In genomic region chr1:160787164-160787563, GRCm38 (mm10) we compare ENCODE assay signal across 24 mouse cellular contexts. TPM values are rescaled to one million over a fixed set of nuclear protein-coding genes. Genes with fewer than 3 reads are reported as not detected.
A peak's percentile ranks its signal among the peaks of the same experiment; 100 is the strongest.
DNase-seq lines count a peak whose midpoint lies in the region; ATAC-seq lines count a peak whose summit lies in the region.
"Had no signal": no experiment of that assay in that cellular context is flagged by ENCODE, and none has a peak within 500 bp of the region (broad histone marks: within the 10 kb centered on the region; RNA-seq: fewer than 3 reads in every experiment).

No protein-coding gene starts in this region.

- H3K4me2 ChIP-seq in heart, embryonic 16.5 days (ENCODE audit: low read depth, low read length) = peak overlapping the region; percentile 21
- peak overlapping the region; percentile 45 for H3K4me2 ChIP-seq in liver, embryonic 12.5 days
- H3K4me2 ChIP-seq: hindbrain, embryonic 14.5 days; intestine, embryonic 15.5 days; neural tube, embryonic 13.5 days had no signal

- peaks cover 9% of the 10 kb centered on the region for H3K4me1 ChIP-seq in heart, embryonic 16.5 days (ENCODE audit: control insufficient read depth, insufficient read depth, low read length)
- peaks cover 55% of the 10 kb centered on the region for H3K4me1 ChIP-seq in liver, embryonic 12.5 days

- WGBS in heart, embryonic 16.5 days = 64% methylated on average over 3 of the region's 3 CpGs
- 83% methylated on average over 3 of the region's 3 CpGs for WGBS in liver, embryonic 12.5 days (ENCODE audit: insufficient replicate concordance)

- intact Hi-C loops in heart, postnatal 10 days (cut with DNase I) = no loop called here

- peak overlapping the region; percentile 66 for H3K27ac ChIP-seq in heart, embryonic 16.5 days (ENCODE audit: low read length)
- peak overlapping the region; percentile 59 for H3K27ac ChIP-seq in liver, embryonic 12.5 days
- H3K27ac ChIP-seq: forebrain, embryonic 10.5 days; hindbrain, embryonic 14.5 days; intestine, embryonic 15.5 days; macrophage; neural tube, embryonic 13.5 days had no signal

- H3K4me3 ChIP-seq in heart, embryonic 16.5 days (ENCODE audit: low read length) = no peak overlapping the region
- no peak overlapping the region for H3K4me3 ChIP-seq in liver, embryonic 12.5 days
- H3K4me3 ChIP-seq: forebrain, embryonic 10.5 days; intestine, embryonic 15.5 days; myocyte; neural tube, embryonic 13.5 days had no signal

- ATAC-seq in CD4-positive, CD25-positive, alpha-beta regulatory T cell, adult 4 months = no peak
- ATAC-seq in heart, embryonic 16.5 days (replicated peaks; ENCODE audit: extremely low read depth, insufficient read depth, low FRiP score) = no peak
- ATAC-seq in liver, embryonic 12.5 days = no peak
- ATAC-seq: intestine, embryonic 15.5 days; midbrain, embryonic 16.5 days had no signal

- H3K9me3 ChIP-seq in heart, embryonic 16.5 days (replicated peaks; ENCODE audit: control insufficient read depth, low read length) = no peaks in the 10 kb centered on the region
- no peaks in the 10 kb centered on the region for H3K9me3 ChIP-seq in liver, embryonic 12.5 days (replicated peaks)
- H3K9me3 ChIP-seq: forebrain, embryonic 10.5 days; G1E; intestine, embryonic 15.5 days; neural tube, embryonic 13.5 days had no signal

- H3K9ac ChIP-seq in heart, embryonic 16.5 days (ENCODE audit: low read length) = no peak overlapping the region
- H3K9ac ChIP-seq in liver, embryonic 12.5 days = no peak overlapping the region
- H3K9ac ChIP-seq: hindbrain, embryonic 14.5 days; intestine, embryonic 15.5 days; neural tube, embryonic 13.5 days had no signal

- peak; percentile 31 for DNase-seq in CD4-positive, CD25-positive, alpha-beta regulatory T cell, adult 2 months (ENCODE audit: low read depth, low spot score)
- DNase-seq in heart, postnatal 10 days = no peak
- peak; percentile 24 for DNase-seq in 416B (ENCODE audit: low read depth)
- no peak for DNase-seq in right cerebral cortex, postnatal 25 days
- DNase-seq in testis, postnatal 14 days (ENCODE audit: low spot score) = no peak
- DNase-seq: adrenal gland, postnatal 10 days; cerebellum, adult 18-20 months; cerebellum, postnatal 14 days; heart, postnatal 4 days; kidney, postnatal 4 days; retina, postnatal 1 day; thymus, postnatal 14 days had no signal

- H3K27me3 ChIP-seq in heart, embryonic 16.5 days (ENCODE audit: control insufficient read depth, insufficient read depth, low read length) = no peaks in the 10 kb centered on the region
- H3K27me3 ChIP-seq in liver, embryonic 12.5 days (replicated peaks) = no peaks in the 10 kb centered on the region
- H3K27me3 ChIP-seq: CH12.LX; intestine, embryonic 15.5 days; neural tube, embryonic 13.5 days had no signal

- H3K36me3 ChIP-seq in heart, embryonic 16.5 days (ENCODE audit: control insufficient read depth, insufficient read depth) = no peaks in the 10 kb centered on the region
- no peaks in the 10 kb centered on the region for H3K36me3 ChIP-seq in liver, embryonic 12.5 days
- H3K36me3 ChIP-seq: forebrain, embryonic 10.5 days; intestine, embryonic 15.5 days; neural tube, embryonic 13.5 days had no signal

RNA-seq across cellular contexts. Expression of gene Rabgap1l, which starts 5.8 kb away (rescaled TPM):
- 100 to 1,000 TPM; 268 to 348 TPM for polyA plus RNA-seq in CD4-positive, CD25-positive, alpha-beta regulatory T cell, adult 4 months (2017; shearing (Covaris generic))
- polyA plus RNA-seq in heart, embryonic 16.5 days (2015; fragmentation: Nextera tagmentation; extraction: Ambion mirVana) = 83.9 and 93.4 TPM in 2 replicates
- 10 to 100 TPM; 89.0 to 92.4 TPM for total RNA-seq in heart, postnatal 10 days (2021)
- 55.7 and 55.8 TPM in 2 replicates for polyA plus RNA-seq in liver, embryonic 12.5 days (2016; fragmentation: Nextera tagmentation; extraction: Ambion mirVana)

Comparison
In these comparisons a context has a peak if more than half of its experiments do, and no peak if none do; other contexts are left out.
1. DNase-seq: peak in CD4-positive, CD25-positive, alpha-beta regulatory T cell, adult 2 months (single experiment) and 416B (single experiment); none in heart, postnatal 10 days (0 of 2), right cerebral cortex, postnatal 25 days (single experiment) and testis, postnatal 14 days (single experiment).